Mouse (Mus musculus) mouse embryonic stem cell (cell line): Measurements from ENCODE around the gene Rrp15.
"Not testable (repeated sequence)": the region's sequence is repeated elsewhere in the genome, so short reads cannot be mapped to it uniquely, and the experiment has no call there.

Source experiments
- in situ Hi-C, 2 experiments: fragments of 300-500 bp; cut with MboI; formaldehyde crosslinking; loops; 1 replicate in 1 of 2; 3 replicates in 1 of 2; pipeline ENCODE4 v1.14.3; 2019 to 2020; ENCODE audit warnings: low sequenced_read_pairs in 2 of 2, low pct_unique_long_range_greater_than_20kb in 1 of 2, mixed read lengths in 1 of 2; ENCODE audit not compliant: unreplicated experiment in 1 of 2

Gene Rrp15

DNA sequence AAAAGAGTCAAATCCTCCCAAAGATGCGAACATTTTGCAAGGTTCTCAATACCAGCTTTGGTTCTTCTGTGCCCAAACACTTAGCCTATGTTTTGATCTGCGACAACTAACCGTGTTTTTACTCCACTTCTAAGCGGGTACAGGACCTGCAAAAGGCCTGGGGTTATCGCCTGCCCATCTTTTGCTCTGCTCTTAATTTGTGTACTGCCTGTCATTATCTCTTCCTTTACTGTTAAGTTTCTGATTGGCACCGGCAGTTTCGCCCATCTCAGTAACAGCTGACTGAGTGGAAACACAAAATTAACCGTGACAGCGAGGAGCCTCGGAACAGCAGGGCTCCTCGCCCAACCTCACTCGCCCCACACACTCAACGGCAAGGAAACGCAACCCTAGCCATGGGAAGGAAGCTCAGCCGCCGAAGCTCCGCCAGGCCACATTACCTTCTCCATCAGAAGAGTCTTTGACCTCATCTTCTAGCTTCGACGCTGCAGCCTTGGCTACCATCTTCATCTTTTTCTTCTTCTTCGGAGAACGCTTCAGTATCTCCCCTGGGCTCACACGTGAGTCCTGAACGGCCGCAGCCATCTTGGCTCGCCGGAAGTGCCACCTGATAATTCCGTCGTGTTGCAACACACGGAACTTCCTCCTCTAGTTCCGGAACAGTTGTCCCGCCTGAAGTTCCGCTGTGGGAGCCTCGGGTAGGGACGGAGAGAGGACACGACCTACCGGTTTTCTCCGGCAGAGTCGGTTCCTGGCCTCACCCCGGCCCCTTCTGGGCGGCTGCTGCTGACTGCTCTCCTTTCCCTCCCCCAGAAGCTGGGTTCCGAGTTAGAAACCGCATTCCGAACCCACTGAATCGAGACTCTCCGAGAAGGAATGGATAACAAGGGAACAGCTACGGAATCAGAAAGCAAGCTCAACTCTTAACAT lies at the start of gene Rrp15:
TSS of gene Rrp15 (minus strand) at position 635 of the 930 bp plus-strand sequence.
- in situ Hi-C loops: no loop called here

GRCm38 (mm10) chr1:186797991-186798390 lies 48.8 kb upstream of the Rrp15 start:
- in situ Hi-C loops: no loop called here

DNA sequence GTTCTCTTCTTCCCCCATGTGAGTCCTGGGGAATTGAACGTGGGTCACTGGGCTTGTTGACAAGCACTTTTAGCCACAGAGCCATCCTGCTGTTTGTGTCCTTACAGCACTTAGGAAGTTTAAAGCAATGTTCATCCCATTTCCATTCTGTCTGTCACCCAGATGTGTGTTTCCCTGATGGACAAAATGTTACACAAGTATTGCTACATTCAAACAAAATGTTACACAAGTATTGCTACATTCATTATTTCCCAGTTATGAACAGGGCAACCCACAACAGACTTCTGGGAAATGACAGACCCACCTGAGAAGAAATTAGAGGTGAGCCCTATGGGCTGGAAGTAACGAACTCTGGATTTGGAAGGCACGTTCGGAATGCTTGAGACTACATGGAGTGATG lies 36.2 kb upstream of the Rrp15 start:
- in situ Hi-C loops: no loop called here

DNA sequence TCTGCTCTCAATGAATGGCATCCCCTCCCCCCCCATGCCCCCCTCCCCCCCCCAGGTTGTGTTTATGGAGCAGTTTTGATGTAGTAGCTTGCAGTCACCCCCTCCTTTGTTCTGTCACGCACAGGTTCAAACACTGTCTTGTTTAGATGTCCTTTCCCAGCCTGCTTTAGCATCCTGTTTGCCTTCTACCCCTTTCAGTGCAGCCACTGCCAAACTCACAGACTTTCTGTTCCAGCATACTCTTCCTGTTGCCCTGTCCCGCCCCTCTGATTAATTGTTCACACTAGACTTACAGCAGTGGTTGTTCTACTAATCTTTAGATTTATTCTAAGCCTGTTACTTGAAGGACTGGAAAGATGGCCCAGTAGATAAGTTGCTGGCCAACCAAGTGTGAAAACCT lies 31.7 kb upstream of the Rrp15 start:
- in situ Hi-C loops: no loop called here

GRCm38 (mm10) chr1:186773124-186773523 lies 24.0 kb upstream of the Rrp15 start:
- in situ Hi-C loops: no loop called here

GRCm38 (mm10) chr1:186772547-186773077 lies 23.5 kb upstream of the Rrp15 start:
- in situ Hi-C loops: no loop called here

DNA sequence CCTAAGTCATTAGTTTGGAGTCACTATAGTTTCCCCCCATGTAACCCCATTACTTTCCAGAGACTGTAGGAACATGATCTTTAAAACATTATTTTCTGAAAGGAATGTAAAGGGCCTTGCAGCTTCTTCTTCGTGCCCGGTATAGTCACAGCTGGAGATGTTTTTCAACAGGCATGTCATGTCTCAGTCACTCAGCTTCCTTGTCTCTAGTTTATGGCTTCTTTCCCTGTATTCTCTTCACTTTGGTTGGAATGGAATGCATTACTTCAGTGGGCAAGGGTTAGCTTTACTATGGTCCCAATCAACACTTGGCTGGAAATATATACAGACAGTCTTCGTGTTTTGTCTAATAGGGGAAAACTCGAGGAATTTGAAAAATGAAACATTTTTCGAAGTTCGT lies 22.8 kb upstream of the Rrp15 start:
- in situ Hi-C loops: no loop called here

GRCm38 (mm10) chr1:186770659-186771058 lies 21.5 kb upstream of the Rrp15 start:
- in situ Hi-C loops: no loop called here

DNA sequence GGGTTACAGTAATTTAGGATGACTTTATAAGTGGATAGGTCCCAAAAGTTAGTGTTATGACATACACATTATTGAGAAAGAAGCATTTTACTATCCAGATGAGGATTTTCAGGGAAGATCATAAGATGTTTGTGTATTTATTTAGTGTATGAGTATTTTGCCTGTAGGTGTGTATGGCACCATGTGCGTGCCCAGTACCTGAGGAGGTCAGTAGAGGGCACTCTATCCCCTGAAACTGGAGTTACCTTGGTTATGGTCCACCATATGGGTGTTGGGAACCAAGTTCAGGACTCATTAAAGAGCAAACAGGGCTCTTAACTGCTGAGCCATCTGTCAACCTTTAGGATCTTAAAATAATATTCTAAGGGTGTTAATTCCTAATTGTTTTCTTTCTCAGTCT lies 19.2 kb upstream of the Rrp15 start:
- in situ Hi-C loops: no loop called here

DNA sequence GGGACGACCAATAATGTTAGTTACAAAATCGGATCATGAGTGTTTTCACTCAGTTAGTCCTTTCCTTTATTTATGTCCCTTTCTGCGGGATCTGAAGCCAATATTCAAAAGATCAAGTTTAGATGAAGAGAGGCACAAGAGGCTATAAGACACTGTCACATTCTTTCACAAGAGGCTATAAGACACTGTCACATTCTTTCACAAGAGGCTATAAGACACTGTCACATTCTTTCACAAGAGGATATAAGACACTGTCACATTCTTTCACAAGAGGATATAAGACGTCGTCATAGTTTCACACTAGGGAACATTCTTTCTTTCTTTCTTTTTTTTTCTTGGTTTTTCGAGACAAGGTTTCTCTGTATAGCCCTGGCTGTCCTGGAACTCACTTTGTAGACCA lies 14.3 kb upstream of the Rrp15 start:
- in situ Hi-C loops: not testable (repeated sequence)

GRCm38 (mm10) chr1:186749675-186750283 lies 621 bp upstream of the Rrp15 start:
- in situ Hi-C loops: no loop called here

GRCm38 (mm10) chr1:186739828-186740227 lies 9.3 kb downstream of the Rrp15 start:
- in situ Hi-C loops: no loop called here

DNA sequence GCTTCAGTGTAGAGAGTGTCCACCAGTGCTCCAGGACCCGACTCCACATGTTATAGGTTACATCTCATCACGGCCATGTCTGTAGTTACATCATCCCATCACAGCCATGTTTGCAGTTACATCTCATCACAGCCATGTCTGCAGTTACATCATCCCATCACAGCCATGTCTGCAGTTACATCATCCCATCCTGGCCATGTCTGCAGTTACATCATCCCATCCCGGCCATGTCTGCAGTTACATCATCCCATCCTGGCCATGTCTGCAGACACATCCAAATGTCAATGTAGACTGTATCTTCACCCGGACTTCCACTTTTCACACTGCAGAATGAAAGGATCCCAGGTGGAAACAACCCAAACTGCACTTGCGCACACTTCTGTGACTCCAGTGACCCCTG lies 13.6 kb downstream of the Rrp15 start:
- in situ Hi-C loops: no loop called here

DNA sequence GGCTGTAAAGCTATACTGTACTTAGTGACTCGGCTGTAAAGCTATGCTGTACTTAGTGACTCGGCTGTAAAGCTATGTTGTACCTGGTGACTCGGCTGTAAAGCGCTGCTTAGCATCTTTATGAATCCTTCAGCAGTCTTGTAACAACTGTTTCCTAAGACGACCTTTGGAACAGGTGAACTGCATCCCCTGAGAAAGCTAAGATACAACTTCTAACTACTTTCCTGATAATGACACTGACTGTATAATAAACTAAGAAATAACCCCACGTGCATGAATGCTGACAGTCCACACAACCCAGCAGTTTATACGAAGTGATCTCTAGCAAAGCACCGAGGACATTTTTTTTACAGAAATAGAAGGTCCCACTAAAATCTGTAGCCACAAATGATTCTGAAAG lies 16.1 kb downstream of the Rrp15 start:
- in situ Hi-C loops: no loop called here

DNA sequence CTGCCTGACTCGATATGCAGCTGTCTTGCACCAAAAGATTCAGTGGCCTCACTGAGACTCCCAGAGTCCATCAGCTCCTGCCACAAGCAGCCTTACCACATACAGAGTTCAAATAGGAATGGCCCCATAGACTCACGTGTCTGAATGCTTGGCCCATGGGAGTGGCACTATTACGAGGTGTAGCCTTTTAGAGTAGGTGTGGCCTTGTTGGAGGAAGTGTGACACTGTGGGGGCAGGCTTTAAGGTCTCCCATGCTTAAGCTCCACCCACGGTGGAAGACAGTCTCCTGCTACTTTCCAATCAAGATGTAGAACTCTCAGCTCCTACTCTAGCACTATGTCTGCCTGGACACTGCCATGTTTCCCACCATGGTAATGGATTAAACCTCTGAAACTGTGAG lies 20.4 kb downstream of the Rrp15 start:
- in situ Hi-C loops: no loop called here

DNA sequence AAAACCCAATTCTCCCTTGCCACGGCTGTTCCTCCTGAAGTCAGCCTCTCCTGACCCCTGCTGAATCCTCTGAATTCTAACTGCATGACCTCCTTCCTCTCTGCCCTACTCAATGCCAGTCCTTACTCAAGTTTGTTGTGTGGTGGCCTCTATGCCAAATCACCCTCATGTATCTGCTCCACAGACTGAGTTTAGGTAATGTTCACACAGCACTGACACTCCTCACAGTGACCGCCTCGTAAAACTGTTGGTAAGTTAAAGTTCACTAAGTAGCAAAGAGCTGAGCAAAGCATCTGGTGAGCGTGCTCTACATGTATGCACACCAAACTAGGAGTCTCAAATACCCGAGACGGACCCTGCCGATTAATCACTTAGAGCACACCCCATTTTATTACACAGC lies 23.0 kb downstream of the Rrp15 start:
- in situ Hi-C loops: no loop called here

DNA sequence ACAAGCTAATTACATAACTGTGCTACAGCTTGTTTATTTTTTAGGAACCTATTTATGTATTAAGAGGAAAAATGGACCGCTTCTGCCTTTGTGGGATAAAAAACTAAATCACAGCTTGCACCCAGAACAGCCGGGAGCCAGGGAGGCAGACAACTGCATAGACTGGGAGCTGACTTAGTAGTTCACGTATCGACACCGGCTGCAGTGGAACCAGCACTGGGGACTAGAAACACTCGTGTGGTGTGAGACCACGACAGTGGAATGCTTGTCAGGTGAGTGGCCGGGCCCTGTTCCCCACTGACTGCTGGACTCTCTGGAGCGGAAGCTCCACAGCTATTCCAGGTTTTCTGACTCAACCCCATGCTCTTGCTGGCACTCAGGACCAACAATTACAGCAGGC lies 26.9 kb downstream of the Rrp15 start:
- in situ Hi-C loops: loop anchor here (25.0 kb wide), 2 partner anchors 335 to 485 kb away; no protein-coding TSS in a partner anchor

- in situ Hi-C loops: loop anchor here (25.0 kb wide), 2 partner anchors 335 to 485 kb away; no protein-coding TSS in a partner anchor
These were observed 27.3 kb downstream of the Rrp15 start for GRCm38 (mm10) chr1:186721846-186722245.

DNA sequence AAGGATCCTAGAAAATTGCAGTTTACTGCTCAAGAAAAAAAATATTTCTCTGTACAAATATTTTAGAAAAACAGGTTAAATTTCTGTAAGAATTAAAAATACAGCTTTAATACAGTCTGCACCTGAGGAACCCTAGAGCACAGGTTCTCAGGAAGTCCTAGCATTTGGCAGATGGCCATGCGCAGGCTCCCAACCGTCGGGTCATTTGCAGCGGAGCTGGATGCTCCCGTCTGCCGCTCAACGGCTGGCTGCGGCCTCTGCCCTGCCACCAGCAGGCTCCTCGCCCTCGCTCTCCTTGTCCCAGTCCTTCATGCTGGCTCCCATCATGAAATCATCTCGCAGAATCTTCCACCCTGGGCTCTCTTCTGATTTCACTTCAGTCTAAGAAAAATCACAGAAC lies 28.0 kb downstream of the Rrp15 start:
- in situ Hi-C loops: loop anchor here (25.0 kb wide), 2 partner anchors 334 to 484 kb away; no protein-coding TSS in a partner anchor
